Mouse (Mus musculus) kidney, adult 2 months (tissue): Measurements from ENCODE around the gene Arhgap45.

Source experiments
- CTCF ChIP-seq: fragments of 200-500 bp; conservative IDR thresholded peaks from 2 replicates; pipeline ENCODE4 v1.5.1; 2011; ENCODE audit warnings: low read depth, mild to moderate bottlenecking, control low read depth, low read length, moderate library complexity, mixed read lengths; ENCODE audit not compliant: insufficient read depth, insufficient read length
- POLR2A ChIP-seq: fragments of 200-500 bp; IDR thresholded peaks from one replicate; pipeline ENCODE4 v1.6.1; 2011; ENCODE audit warnings: low read depth, low read length, control low read depth

- TF ChIP-seq CTCF: no peak
- no peak for TF ChIP-seq POLR2A
These were observed 26.6 kb upstream of the Arhgap45 start for GRCm38 (mm10) chr10:79989870-79990269.
